Mouse (Mus musculus) hindbrain, postnatal 0 days (tissue): ENCODE results near the gene Amph. TPM values are rescaled to one million over a fixed set of nuclear protein-coding genes. Genes with fewer than 3 reads are reported as not detected.

ENCODE experiments used
- ATAC-seq: fragments of 200-750 bp; cut with Nextera tagmentation; 2 replicates; pipeline ENCODE4 v1.8.0; 2017; ENCODE audit warnings: mild to moderate bottlenecking, moderate TSS enrichment, moderate library complexity
- DNase-seq: peaks from one replicate; pipeline ENCODE4 v3.0.0-alpha.2; 2015; ENCODE audit warnings: low spot score
- H3K27ac ChIP-seq: fragments of 300-500 bp; sonication (generic); 2 replicates; pipeline ENCODE4 v1.5.1; 2014; ENCODE audit warnings: mild to moderate bottlenecking
- H3K27me3 ChIP-seq: fragments of 300-500 bp; sonication (generic); 2 replicates; pipeline ENCODE4 v1.6.1; 2014; ENCODE audit warnings: low read length, mixed read lengths; ENCODE audit not compliant: insufficient read depth
- H3K36me3 ChIP-seq: fragments of 300-500 bp; sonication (generic); 2 replicates; pipeline ENCODE4 v1.6.1; 2014; ENCODE audit warnings: low read length, mixed read lengths; ENCODE audit not compliant: insufficient read depth
- H3K4me1 ChIP-seq: fragments of 300-500 bp; sonication (generic); 2 replicates; pipeline ENCODE4 v1.6.1; 2014; ENCODE audit warnings: antibody characterized with exemption, low read length, mixed read lengths; ENCODE audit not compliant: insufficient read depth
- H3K4me2 ChIP-seq: fragments of 300-500 bp; sonication (generic); 2 replicates; pipeline ENCODE4 v1.6.1; 2014; ENCODE audit warnings: low read depth, mild to moderate bottlenecking, low read length, moderate library complexity, mixed read lengths
- H3K4me3 ChIP-seq: fragments of 300-500 bp; sonication (generic); 2 replicates; pipeline ENCODE4 v1.5.1; 2014; ENCODE audit warnings: low read length
- H3K9ac ChIP-seq: fragments of 300-500 bp; sonication (generic); replicated peaks from 2 replicates; pipeline ENCODE4 v1.6.1; 2014; ENCODE audit warnings: mild to moderate bottlenecking, low read length, moderate library complexity, mixed read lengths
- H3K9me3 ChIP-seq: fragments of 300-500 bp; sonication (generic); 2 replicates; pipeline ENCODE4 v1.6.1; 2016; ENCODE audit warnings: low read length, mixed read lengths
- CTCF ChIP-seq: IDR thresholded peaks from 2 replicates; pipeline ENCODE4 v1.5.1; 2016; ENCODE audit warnings: antibody characterized with exemption, control low read depth, low read depth
- WGBS: fragments of 180-500 bp; shearing (Covaris S2); extraction: QIAGEN DNeasy Blood & Tissue Kit; methylation state at CpG from one replicate; pipeline ENCODE4 v1.1.7; 2014; 5-methylcytosine and 5-hydroxymethylcytosine counted together
- polyA plus RNA-seq: library from polyadenylated mRNA; unstranded; fragments of >200 nt; fragmentation: Nextera tagmentation; extraction: Ambion mirVana; gene quantifications from 2 replicates; pipeline ENCODE4 v1.2.1, GENCODE M21; 2015
- total RNA-seq: library from RNA; depleted of rRNA; stranded (reverse); fragments of >200 nt; gene quantifications from 2 replicates; pipeline ENCODE4 v1.2.3, GENCODE M21; 2014

The Amph gene
- total and polyA plus RNA-seq, 2 experiments from 2014 or later: 65.1 to 114 TPM

DNA sequence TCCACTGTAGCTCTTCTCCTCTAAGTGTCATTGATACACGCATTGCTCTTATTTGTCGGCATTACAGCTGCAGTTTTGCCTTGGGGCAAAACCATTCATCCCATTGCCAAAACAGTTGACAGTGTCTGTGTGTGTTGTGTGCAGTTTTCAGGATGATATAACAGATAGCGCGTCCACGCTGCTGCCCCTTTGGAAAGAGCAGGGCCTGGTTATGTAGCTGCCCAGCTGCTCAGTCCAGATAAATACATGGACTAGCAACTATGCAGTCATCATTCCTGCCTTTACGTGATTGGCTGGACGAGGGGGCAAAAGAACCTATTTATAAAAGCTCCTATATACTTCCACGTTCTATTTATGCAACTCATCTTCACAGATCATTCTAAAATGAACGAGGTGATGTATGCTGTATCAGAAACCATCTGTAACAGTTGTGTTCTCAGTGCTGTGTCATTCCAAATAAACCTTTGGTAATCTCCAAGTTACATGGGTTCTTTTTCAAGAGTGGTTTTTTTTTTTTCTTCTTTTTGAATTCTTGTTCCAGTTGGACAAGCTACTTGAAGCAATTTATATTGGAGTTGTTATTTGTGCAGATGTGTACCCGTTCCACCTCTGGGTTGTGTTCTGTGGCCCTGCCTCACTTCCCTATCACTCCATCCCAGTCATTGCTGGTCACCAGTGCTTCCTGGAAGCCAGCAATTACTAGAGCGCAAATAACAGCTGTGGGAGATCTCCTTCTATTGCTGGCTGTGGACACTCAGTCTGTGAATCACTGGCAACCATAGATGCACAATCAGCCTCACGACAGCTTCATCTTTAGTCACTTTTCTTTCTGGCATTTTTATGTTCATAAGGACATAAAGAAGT, 202.7 kb downstream of the Amph start:
- no peak for ATAC-seq
- no peak overlapping the region for H3K4me2 ChIP-seq

DNA sequence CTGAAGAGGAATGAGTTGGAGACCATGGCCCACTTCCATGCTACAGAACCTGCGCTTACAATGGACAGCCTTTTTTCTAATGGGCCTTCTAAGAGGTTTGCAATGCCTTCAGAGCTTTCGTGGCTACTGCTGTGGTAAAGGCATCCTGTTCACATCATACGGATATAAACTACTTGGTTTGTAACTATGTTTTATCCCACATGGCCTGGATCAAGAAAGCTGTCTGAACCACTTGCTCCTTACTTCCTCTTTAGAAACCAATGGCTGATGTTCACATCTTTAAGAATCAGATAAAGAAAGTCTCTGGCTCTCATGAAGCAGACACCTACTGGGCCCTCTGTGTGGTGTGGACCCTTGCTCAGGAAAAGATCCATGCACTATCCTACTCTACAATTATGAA, 204.1 kb downstream of the Amph start:
- Histone ChIP-seq H3K4me3 (no peak overlapping the region), H3K9me3 (no peaks in the 10 kb centered on the region), H3K36me3 (peaks cover 12% of the 10 kb centered on the region), H3K27me3 (no peaks in the 10 kb centered on the region), H3K9ac (no peak overlapping the region), H3K27ac (no peak overlapping the region), H3K4me2 (no peak overlapping the region), H3K4me1 (no peaks in the 10 kb centered on the region)
- WGBS: 93% methylated on average over 3 of the region's 3 CpGs
- TF ChIP-seq CTCF: no peak
- DNase-seq (no peak), ATAC-seq (no peak)

More for the DNA sequence above, 202.7 kb downstream of the Amph start:
- no peaks in the 10 kb centered on the region for H3K9me3 ChIP-seq
- 88% methylated on average over 12 of the region's 12 CpGs for WGBS
- no peak for DNase-seq
- H3K9ac ChIP-seq: no peak overlapping the region
- no peaks in the 10 kb centered on the region for H3K4me1 ChIP-seq
- no peaks in the 10 kb centered on the region for H3K27me3 ChIP-seq
- H3K27ac ChIP-seq: no peak overlapping the region
- H3K4me3 ChIP-seq: no peak overlapping the region
- H3K36me3 ChIP-seq: peaks cover 12% of the 10 kb centered on the region
- TF ChIP-seq CTCF: no peak

DNA sequence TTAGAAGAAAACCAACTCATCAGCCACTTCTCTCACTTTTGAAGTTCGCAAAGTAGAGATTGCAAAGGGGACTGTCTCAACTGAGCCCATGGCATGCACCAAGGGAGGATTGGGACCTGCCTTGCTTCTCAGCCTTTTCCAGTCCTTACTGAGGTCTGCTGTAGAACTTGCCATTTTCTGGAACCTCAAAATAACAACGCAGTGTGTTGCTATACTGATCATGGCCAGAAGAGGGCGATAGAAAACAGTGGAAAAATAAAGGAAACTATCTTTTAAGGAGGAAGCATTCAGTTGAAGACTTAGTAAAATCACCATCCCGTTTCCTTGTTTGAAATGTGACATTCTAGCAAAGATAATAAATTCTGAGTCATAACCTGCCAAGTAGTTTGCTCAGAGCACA, 210.5 kb downstream of the Amph start:
- Histone ChIP-seq H3K4me2 (no peak overlapping the region), H3K4me3 (no peak overlapping the region), H3K9me3 (no peaks in the 10 kb centered on the region), H3K4me1 (no peaks in the 10 kb centered on the region), H3K27me3 (no peaks in the 10 kb centered on the region), H3K36me3 (no peaks in the 10 kb centered on the region), H3K9ac (no peak overlapping the region), H3K27ac (no peak overlapping the region)
- 31% methylated on average over 4 of the region's 4 CpGs for WGBS
- DNase-seq (peak; percentile 67), ATAC-seq (no peak)
- TF ChIP-seq CTCF: peak; percentile 86

DNA sequence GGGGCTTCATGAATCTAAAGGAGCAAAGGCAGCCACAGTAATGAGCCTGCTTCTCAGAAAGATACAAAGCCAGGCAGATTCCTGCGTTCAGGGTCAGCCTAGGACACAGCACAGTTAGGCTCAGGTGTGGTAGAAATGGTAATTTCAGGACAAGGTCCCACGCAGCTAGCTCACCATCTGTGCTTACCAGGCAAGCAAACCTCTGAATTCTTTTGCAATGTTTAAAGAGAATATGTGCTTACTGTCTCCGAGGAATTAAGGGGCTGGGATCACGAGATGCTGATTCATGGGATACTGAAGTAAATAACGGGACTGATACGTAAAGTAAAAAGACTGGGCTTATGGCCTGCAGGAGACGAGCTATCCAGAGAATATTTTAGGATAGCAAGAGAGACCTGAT, 212.6 kb downstream of the Amph start:
- H3K9me3 ChIP-seq: no peaks in the 10 kb centered on the region
- no peaks in the 10 kb centered on the region for H3K4me1 ChIP-seq
- H3K9ac ChIP-seq: no peak overlapping the region
- H3K4me3 ChIP-seq: no peak overlapping the region
- H3K27ac ChIP-seq: no peak overlapping the region
- WGBS: 61% methylated on average over 7 of the region's 7 CpGs
- ATAC-seq (0 out of 2 replicates have a peak, but pooled peaks have one; percentile 41), DNase-seq (no peak)
- no peaks in the 10 kb centered on the region for H3K27me3 ChIP-seq
- H3K36me3 ChIP-seq: no peaks in the 10 kb centered on the region
- no peak overlapping the region for H3K4me2 ChIP-seq
- TF ChIP-seq CTCF: no peak

DNA sequence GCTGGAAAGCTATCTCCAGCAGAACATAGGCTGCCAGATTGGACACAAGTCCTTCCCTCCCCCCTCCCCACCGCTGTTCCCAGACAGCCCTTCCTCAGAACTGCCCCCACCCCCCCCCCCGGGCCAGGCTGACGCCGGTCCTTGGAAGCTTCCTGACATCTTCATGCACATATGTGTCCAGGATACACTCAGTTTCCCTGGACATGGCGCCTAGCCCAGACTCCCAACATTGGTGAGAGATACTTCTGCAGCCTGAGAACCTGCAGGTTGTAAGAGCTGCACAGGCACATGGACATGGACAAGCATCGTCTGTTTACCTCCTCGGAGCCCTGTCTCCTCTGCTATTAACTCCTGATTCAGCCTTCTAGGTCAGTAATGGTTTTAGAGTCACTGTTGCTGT, 213.1 kb downstream of the Amph start:
- Histone ChIP-seq H3K27me3 (no peaks in the 10 kb centered on the region), H3K27ac (no peak overlapping the region), H3K4me2 (no peak overlapping the region), H3K4me1 (no peaks in the 10 kb centered on the region), H3K4me3 (no peak overlapping the region), H3K9ac (no peak overlapping the region), H3K9me3 (no peaks in the 10 kb centered on the region), H3K36me3 (no peaks in the 10 kb centered on the region)
- DNase-seq: no peak
- no peak for TF ChIP-seq CTCF
- 57% methylated on average over 7 of the region's 7 CpGs for WGBS
- 0 out of 2 replicates have a peak, but pooled peaks have one; percentile 46 for ATAC-seq

DNA sequence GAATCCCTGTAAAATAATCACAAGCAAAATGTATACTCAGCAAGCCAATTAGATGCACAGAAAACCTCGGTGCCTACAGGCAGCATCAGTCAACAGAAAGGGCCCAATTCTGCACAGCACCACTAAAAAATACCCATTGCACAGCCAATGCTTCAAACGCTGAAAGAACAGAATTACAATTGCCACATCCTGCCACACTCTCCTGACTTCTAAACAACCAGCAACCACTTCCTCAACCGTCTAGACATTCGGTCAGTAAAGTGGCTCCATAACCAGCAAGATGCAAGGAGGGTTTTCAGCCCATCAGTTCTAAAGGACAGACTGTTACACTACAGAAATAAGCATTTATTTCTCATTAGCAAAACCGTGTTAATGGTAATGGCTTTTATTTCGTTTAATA, 214.1 kb downstream of the Amph start:
- H3K36me3 ChIP-seq: no peaks in the 10 kb centered on the region
- no peak for ATAC-seq
- H3K4me3 ChIP-seq: no peak overlapping the region
- no peak overlapping the region for H3K9ac ChIP-seq
- no peak overlapping the region for H3K4me2 ChIP-seq
- H3K4me1 ChIP-seq: no peaks in the 10 kb centered on the region
- no peak for TF ChIP-seq CTCF
- no peak for DNase-seq
- H3K27me3 ChIP-seq: no peaks in the 10 kb centered on the region
- no peak overlapping the region for H3K27ac ChIP-seq
- WGBS: 83% methylated on average over 6 of the region's 6 CpGs
- no peaks in the 10 kb centered on the region for H3K9me3 ChIP-seq

DNA sequence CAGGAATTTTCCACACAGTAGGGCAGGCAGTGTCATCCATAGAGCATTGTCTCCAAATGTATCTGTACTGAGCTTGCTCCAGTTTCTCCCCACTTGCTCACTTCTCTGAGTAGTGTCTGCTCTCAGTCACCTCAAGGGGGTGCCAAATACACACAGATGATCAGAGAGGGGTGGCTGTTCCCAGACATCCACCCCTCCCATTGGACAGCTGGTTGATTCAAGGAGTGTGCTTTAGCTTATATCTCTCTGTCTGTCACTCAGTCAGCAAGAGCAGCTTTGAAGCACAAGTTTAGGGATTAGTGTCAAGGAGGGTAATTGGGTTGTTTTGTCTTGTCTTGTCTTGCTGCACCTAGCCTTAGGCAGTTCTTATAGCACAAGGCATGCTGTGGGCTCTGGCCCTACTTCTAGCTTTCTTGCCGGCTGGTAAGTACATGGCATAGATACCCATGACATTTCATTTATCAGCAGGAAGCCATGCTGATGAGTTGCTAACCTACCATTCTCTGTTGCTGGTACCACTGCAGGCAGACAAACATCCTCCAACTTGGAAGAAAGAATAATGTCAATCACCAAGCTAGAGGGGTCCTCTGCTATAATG, 229.8 kb downstream of the Amph start:
- no peaks in the 10 kb centered on the region for H3K4me1 ChIP-seq
- no peak overlapping the region for H3K9ac ChIP-seq
- ATAC-seq: peak; percentile 96
- peak; percentile 85 for TF ChIP-seq CTCF
- peak; percentile 87 for DNase-seq
- no peaks in the 10 kb centered on the region for H3K36me3 ChIP-seq
- H3K4me2 ChIP-seq: no peak overlapping the region
- H3K9me3 ChIP-seq: no peaks in the 10 kb centered on the region
- 52% methylated on average over 1 of the region's 1 CpGs for WGBS
- no peak overlapping the region for H3K4me3 ChIP-seq
- H3K27me3 ChIP-seq: no peaks in the 10 kb centered on the region
- no peak overlapping the region for H3K27ac ChIP-seq
